Mouse (Mus musculus): ENCODE measurements around the gene E130114P18Rik. TPM values are rescaled to one million over a fixed set of nuclear protein-coding genes. Genes with fewer than 3 reads are reported as not detected.

The E130114P18Rik gene
- total RNA-seq, 2 experiments from 2014 or later, result not detected

GRCm38 (mm10) chr4:97723374-97723773 is 54.5 kb downstream of the E130114P18Rik start:
- intact Hi-C loops (cut with DNase I), result no loop called here
- no peak for DNase-seq (ENCODE audit: low spot score)

GRCm38 (mm10) chr4:97722666-97723065 is 55.2 kb downstream of the E130114P18Rik start:
- intact Hi-C loops (cut with DNase I), result no loop called here
- no peak for DNase-seq (ENCODE audit: low spot score)

DNA sequence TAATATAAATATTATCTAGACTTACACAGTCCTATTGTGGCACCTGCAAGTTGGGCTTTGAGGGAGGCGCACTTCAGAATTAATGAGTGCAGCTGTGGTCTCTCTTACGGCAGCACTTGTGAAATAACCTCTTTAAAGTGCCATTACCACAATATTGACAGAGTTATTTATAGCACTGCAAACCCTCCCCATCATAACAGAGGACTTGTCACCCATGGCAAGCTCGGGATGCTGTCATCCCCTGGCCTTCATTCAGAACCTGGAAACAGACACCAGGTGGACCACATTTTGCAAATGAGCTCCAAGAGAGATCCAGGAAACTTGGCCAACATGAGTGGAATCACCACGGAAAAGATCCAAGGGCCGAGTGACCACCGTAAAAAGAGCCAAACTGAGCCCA is 63.3 kb downstream of the E130114P18Rik start:
- no peak for DNase-seq (ENCODE audit: low spot score)
- intact Hi-C loops (cut with DNase I), result no loop called here

DNA sequence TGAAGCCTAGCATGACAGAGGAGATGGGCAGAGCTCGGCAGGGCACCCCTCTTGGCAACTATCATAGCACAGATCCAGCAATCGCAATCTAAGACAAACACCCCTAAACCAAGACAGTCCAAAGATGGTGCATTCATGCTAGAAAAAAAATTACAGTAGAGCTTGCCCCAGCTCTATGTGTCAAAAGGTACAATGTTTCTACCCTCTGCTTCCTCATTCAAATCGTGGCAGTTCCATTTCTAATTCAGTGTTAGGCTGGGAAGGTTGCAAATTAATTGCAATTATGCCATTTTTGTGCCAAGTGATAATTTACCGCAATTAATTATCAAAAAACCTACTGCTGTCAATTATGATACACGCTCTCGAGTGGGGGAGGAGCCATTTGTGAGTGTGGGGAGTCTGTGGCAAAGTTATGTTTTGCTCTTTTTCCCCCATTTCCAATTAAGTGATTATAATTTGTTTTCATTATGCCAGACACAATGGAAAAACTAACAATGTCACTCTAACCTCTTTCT is 63.7 kb downstream of the E130114P18Rik start:
- DNase-seq (ENCODE audit: low spot score), result no peak

DNA sequence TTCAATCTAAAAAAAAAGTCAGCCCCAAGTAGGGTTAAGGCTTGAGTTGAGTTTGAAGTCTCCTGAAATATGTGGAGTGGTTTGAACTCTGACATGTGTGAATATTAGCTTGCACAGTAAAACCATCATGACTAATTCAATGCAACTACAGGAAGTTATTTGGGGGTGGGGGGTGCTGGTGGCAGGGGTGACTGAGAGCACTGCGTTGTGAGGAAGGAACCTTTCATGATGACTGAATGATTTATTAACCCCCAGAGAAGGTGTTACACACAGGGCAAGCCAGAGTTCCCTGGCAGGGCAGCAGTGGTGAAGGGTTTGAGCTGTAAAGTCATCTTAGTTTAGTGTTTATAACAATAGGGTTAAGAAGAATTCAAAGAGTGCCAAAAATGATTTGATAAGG is 65.3 kb downstream of the E130114P18Rik start:
- DNase-seq (ENCODE audit: low spot score), result no peak
- intact Hi-C loops (cut with DNase I), result no loop called here

More for the DNA sequence above, 63.7 kb downstream of the E130114P18Rik start:
- intact Hi-C loops (cut with DNase I), result no loop called here

GRCm38 (mm10) chr4:97710048-97710765 is 67.7 kb downstream of the E130114P18Rik start:
- intact Hi-C loops (cut with DNase I), result no loop called here
- no peak for DNase-seq (ENCODE audit: low spot score)

- no peak for DNase-seq (ENCODE audit: low spot score)
- intact Hi-C loops (cut with DNase I), result no loop called here
Observed at GRCm38 (mm10) chr4:97707373-97708152, 70.3 kb downstream of the E130114P18Rik start.

- intact Hi-C loops (cut with DNase I), result no loop called here
- DNase-seq (ENCODE audit: low spot score), result no peak
Observed at GRCm38 (mm10) chr4:97696684-97697615, 80.9 kb downstream of the E130114P18Rik start.

DNA sequence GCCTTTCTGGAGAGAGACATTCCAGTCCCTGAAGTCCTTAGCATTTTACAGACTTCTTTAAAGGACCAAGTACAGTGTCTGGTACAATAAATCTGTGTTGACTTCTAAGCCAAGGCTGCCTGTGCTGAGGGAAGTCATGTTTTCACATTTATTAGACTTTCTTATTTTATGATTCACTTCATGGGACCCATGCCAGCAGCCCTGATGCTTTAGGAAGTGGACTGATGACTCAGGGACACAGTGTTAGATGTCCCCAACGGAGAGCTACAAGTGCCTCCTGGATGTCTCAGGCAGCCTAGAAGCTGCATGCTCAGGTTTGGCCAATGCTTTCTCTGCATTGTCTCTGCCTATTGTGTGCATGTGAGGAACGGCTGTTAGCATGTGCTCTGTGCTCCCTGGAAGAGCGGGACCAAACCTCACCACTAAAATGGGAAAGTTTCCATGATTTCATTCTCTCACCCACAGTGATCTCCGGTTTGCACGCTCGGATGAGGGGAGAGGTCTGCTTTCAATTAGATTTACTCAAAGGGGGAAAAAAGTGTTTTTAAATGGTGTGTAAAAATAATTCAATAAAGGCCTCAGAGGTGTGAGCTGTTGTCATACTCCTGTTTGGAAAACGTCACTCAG is 82.4 kb downstream of the E130114P18Rik start:
- intact Hi-C loops (cut with DNase I), result no loop called here
- DNase-seq (ENCODE audit: low spot score), result peak; percentile 13

DNA sequence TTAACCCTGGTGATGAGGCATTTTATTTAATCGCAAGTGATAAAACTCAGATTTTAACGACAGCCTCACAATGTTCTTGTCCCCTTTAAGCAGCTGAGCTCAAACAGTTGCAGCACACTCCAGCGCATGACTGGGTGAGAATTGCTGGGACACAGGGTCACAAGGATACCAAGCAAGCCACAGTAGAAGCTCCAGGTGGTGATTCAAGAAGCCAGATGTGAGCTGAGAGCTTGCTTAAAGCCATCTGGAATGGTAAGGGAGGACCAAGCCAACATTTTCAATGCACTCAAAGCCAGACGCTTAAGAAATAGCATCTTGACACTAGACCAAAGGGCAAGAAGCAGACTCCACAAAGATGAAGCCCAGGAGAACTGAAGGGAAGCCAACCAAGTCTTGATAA is 83.9 kb downstream of the E130114P18Rik start:
- peak; percentile 41 for DNase-seq (ENCODE audit: low spot score)
- intact Hi-C loops (cut with DNase I), result no loop called here

GRCm38 (mm10) chr4:97693054-97693453 is 84.8 kb downstream of the E130114P18Rik start:
- intact Hi-C loops (cut with DNase I), result no loop called here
- no peak for DNase-seq (ENCODE audit: low spot score)

DNA sequence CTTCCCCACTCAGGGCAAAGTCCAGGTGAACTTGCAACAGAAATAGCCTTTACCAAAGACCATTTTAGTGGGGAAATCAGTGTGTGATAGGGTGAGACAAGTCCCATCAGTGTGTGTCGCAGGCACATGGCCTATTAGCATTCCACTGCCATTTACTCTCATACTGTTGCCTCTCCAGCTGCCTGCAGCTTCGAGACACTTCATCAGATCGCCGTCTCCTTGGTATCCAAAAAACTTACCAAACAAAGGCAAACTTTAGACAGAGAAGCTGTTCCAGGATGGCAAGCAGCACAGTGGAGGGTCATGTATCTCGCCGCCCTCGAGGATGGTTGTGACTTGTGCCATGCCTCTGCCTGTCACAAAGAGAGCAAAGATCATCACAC is 87.5 kb downstream of the E130114P18Rik start:
- DNase-seq (ENCODE audit: low spot score), result no peak
- intact Hi-C loops (cut with DNase I), result no loop called here

DNA sequence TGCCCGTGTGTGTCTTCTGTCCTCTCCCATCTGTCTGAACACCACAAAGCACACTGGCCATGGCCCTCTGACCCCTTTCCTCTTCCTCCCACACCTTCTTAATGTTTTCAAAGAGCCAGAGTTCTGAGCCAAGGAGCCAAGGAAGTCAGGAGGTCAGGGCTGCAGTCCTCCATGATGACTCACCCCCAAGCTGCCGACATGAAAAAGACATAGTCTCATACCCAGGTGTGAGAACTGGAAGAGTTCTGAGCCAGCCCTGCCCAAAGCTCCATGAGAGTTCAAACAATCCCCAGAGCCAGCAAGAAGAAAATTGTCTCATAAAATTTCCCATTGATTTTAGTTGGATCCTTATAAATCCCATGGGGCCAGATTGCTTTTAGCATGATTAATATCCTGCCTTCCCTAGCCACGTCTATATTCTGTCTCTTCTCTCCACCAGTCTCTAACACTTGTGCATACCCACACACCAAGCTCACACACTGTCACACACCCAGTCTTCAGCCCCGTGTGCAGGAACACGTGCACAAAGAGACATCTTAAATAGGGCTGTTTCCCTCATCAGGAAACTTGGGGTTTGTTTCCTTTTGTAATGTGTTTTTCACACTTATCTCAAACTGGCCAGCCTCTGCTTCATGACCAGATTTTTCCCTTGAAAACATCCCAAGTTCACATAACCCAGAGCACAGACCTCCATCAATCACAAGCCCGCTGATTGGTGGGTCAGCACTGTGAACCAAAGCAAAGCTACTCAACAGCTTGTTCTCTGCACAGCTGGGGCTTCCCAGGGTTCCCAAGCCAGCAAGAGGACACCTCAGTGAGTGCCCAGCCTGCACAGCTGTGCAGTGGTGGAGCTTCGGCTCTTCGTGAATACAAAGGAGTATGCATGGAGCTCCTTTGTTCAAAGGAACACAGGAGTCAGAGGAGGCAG is 88.2 kb downstream of the E130114P18Rik start:
- intact Hi-C loops (cut with DNase I), result no loop called here
- peak; percentile 63 for DNase-seq (ENCODE audit: low spot score)

GRCm38 (mm10) chr4:97686020-97686419 is 91.9 kb downstream of the E130114P18Rik start:
- intact Hi-C loops (cut with DNase I), result no loop called here
- DNase-seq (ENCODE audit: low spot score), result no peak

- DNase-seq (ENCODE audit: low spot score), result no peak
- intact Hi-C loops (cut with DNase I), result loop anchor here (5.0 to 10.0 kb wide), 2 partner anchors 71 to 648 kb away; no protein-coding TSS in a partner anchor
Observed at GRCm38 (mm10) chr4:97676579-97676937, 101.3 kb downstream of the E130114P18Rik start.

- intact Hi-C loops (cut with DNase I), result loop anchor here (5.0 to 10.0 kb wide), 2 partner anchors 71 to 649 kb away; no protein-coding TSS in a partner anchor
- no peak for DNase-seq (ENCODE audit: low spot score)
Observed at GRCm38 (mm10) chr4:97675741-97676578, 101.9 kb downstream of the E130114P18Rik start.

DNA sequence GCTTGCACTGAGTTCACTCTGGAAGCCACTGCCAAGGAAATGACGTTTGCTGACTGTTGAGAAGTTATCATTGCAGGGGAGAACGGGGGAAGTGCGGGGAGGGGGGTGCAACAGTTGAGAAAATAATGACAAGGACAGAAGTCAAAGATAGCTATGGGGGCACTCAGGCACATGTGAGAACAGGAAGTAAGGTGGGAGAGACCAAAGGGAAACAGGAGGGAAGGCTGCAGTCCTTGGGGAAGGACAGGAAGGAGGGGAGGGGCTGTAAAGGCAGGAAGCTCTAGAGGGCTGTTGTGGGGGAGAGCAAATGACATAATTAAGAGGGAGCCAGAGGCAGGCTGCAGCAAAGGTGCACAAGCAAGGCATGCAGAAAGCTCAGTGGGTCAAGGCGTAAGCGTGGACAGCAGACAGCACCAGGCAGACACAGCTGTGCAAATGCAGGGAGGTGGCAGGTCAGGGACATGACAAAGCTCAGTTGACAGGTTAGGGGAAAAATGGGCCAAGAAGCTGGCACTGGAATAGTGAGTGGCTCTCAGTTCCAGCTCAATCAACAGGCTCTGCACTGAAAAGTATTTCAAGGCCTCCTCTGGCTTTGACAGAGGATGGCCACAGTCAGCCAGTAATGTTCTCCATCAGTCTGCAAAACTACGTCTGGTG is 103.9 kb downstream of the E130114P18Rik start:
- no peak for DNase-seq (ENCODE audit: low spot score)
- intact Hi-C loops (cut with DNase I), result loop anchor here (10.0 kb wide), 1 partner anchor 651 kb away; no protein-coding TSS in a partner anchor

Measured in heart, postnatal 25 days (tissue).